Mouse (Mus musculus): ENCODE measurements around the gene Nipa1.
A peak's percentile ranks its signal among the peaks of the same experiment; 100 is the strongest.

Nipa1 gene

GRCm38 (mm10) chr7:56010318-56011017, 9.3 kb downstream of the Nipa1 start:
- no peak for DNase-seq (ENCODE audit: low spot score)

DNA sequence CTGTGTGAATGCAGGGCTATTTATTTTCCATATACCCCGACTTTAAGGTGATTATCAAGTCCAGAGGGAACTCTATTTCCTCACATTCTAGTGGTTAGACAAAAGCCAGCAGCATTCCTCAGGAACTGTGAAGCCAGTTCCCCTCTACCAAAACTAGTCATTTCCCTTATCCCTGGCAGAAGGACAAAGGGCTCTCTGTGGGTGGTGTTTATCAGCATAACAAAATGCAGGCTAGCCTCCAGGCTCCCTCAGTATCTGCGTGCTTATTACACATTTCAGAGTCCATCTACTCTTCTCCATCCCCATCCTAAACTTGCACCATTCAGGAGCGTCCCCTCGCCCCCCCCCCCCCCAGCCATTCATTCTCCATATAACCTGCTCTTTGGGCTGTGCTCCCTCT, 20.8 kb downstream of the Nipa1 start:
- DNase-seq (ENCODE audit: low spot score), result no peak

DNA sequence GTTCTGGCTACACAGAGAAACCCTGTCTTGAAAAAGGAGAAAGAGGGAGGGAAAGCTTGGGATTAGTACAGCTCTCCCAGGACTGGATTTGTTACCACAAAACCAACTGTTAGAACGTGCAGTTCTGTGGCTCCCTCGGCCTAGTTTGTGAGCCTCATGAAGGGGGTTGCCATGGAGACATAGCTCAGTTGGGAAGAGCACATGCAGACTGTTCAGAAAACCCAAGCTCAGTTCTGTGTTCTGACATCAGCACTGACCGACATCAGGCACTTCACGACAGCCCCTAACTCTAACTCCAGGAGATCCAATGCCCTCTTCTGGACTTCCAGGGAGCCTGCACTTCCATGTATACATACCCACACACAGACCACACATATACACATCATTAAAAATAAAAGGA, 24.7 kb downstream of the Nipa1 start:
- no peak for DNase-seq (ENCODE audit: low spot score)

DNA sequence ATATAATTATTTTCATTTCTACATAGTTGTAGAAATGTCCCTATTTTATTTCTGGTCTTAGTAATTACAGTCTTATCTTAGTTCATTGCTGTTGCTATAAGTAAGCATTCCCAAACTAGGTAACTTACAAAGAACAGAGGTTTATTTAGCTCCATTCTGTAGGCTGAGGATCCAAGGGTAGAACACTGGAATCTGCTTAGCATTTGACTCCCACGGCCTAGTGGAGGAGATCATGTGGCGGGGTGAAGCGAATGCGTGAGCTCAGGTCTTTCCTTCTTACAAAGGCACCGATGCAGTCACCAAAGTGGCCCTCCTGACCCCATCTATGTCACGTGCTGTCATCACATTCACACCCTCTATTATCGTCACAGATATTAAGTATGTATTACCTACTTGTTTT, 27.9 kb downstream of the Nipa1 start:
- no peak for DNase-seq (ENCODE audit: low spot score)

DNA sequence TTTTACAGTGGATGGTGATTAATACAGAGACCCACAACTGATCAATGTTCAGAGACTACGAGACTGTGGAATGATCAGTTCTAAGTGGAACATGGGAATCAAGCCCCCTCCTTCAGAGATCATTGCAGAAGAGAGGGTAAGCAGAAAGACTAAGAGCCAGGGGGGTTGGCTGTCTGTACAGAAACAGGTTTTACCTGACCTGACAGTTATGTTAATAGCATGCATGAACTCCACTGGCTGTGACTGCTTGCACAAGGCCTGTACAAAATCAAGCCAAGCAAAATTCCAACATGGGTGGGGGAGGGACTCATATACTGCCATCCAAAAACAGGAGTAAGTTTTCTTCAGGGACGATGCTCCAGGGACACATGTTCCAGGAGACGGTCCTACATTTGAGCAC, 28.6 kb downstream of the Nipa1 start:
- no peak for DNase-seq (ENCODE audit: low spot score)

DNA sequence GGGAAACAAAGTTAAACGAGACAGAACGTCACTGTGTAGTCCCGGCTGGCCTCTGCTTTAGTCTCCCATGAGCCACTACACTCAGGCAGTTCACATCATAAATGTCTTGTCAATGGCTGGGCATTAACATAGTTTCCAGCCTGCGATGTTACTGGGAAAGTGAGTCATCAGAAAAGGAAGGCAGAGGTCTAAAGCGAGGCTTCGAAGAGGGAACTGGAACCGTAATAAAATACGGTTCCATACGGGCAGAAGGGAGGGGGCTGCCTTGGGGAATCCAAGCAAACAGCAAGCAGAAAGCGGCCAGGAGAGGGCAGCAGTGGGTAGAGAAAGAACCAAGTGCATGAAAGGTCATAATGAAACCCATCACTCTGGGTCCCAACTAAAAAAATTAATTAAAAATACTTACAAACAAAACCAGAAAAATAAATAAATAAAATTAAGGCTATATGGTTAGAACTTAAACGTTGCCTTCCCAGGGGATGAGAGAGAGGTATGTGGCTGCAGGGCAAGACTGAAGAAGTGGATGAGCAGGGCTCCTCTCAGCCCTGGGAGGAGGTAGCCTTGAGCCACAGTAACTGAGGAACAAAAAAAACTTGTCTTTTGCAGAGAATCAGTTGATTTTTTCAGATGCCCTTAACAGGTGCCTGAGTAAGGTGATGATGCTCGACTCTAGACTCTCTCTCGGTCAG, 33.1 kb downstream of the Nipa1 start:
- DNase-seq (ENCODE audit: low spot score), result peak; percentile 45

DNA sequence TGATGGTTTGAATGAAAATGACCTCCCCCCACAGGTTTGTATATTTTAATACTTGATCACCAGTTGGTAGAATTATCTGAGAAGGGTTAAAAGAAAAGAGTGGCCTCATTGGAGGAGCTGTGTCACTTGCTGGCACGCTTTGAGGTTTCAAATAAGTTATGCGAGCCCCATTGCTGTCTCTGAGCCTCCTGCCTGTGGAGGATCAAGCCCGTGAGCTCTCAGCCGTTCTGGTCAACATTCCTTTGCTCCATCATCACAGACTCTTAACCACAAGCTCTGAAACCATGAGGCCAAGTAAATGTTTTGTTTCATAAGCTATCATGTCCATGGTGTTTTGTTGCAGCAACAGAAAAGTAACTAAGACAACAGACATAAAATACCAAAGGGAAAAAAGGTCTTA, 35.0 kb downstream of the Nipa1 start:
- no peak for DNase-seq (ENCODE audit: low spot score)

- no peak for DNase-seq (ENCODE audit: low spot score)
These were observed 36.6 kb downstream of the Nipa1 start for GRCm38 (mm10) chr7:55983107-55983506.

DNA sequence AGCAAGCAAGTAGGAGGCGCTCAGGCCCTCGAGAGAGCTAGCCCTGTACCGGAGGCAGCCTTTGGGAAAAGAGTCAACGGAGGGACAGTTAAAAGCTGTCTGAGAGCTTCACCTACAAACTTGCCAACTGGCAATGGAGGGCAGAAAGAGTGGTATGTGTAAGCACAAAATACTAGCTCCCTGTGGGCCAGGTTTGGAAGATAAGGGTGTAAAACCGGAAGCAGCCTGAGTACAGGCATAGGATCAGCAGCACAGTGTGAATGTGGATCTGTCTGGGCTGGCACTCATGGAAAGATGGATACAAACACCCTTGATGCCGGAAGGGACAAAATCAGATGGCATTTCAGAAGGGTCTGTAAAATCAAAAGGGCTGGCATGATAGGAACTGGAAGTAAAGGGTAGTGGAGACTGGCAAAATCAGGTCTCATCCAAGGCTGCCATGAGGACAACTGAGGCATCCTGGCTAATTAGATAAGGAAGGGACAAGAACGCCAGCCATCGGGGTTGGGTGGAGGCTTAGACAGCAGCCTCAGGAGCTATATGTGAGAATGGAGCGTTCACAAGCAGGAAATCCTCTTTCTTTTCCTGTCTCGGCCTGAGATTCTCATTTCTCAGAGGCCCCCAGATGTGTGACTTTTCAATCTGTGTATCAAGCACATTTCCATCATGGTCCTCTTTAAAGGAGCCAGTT, 37.6 kb downstream of the Nipa1 start:
- no peak for DNase-seq (ENCODE audit: low spot score)

DNA sequence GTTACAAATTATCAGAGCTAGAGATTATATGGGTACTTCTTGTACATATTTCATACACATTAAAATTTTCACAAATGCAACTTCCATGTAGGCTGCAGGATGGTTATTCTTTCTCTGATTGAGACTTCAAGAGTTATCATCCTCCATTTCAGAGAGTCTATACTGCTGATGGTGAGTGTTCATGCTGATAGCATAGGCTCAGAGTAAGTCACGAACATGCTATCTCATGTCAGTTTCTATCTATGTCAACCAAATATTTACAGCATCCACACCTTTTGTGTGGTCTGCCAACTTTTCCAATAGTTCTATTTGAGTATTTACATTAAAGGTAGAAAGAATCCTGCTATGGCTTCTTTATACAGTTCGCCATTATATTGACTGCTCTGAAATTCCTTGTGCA, 38.2 kb downstream of the Nipa1 start:
- DNase-seq (ENCODE audit: low spot score), result no peak

GRCm38 (mm10) chr7:55974429-55974828, 45.3 kb downstream of the Nipa1 start:
- DNase-seq (ENCODE audit: low spot score), result no peak

DNA sequence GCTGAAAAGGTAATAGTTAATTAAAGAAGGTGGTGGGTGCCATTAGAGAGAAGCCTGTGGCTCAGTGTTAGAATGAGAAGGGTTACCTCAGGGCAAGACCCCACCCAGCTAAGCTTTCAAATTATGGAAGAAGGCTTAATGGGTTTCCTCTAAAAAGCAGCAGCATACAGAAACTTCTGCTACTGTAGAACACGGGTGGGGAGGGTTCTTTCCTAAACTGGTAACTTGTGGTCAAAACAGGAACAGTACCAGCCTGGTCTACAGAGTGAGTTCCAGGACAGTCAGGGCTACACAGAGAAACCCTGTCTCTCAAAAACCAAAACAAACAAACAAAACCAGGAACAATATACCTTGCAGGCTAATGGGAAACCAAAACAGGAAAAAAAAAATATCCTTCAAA, 50.3 kb downstream of the Nipa1 start:
- DNase-seq (ENCODE audit: low spot score), result no peak

DNA sequence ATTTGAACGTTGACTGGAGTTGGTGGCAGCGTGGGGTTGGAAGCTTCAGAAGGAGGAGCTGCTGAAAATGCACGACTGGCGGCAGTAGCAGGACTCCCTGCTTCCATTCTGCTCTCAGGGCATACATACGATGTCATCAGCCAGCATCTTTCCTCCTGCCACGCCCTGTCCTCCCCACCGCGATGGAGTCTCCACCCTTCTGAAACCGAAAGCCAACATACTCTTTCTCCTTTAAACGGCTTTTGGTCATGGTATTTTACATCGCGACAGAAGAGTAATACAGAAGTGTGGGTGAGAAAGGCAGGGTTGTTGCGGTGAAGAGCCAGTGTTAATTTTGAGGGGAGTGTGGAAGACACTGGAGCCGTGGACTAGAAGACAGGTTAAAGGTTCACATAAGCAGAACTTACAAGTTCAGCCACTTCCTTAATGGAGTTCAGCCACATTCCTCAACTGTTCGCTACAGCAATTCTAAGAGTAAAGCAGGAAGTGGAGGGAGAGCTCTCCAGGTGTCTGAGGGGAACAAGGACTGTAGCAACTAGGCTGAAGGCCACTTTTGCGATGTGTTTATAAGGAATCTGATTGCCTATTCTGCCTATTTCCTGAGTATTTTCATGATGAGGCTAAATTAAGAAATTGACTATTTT, 51.4 kb downstream of the Nipa1 start:
- peak; percentile 31 for DNase-seq (ENCODE audit: low spot score)

DNA sequence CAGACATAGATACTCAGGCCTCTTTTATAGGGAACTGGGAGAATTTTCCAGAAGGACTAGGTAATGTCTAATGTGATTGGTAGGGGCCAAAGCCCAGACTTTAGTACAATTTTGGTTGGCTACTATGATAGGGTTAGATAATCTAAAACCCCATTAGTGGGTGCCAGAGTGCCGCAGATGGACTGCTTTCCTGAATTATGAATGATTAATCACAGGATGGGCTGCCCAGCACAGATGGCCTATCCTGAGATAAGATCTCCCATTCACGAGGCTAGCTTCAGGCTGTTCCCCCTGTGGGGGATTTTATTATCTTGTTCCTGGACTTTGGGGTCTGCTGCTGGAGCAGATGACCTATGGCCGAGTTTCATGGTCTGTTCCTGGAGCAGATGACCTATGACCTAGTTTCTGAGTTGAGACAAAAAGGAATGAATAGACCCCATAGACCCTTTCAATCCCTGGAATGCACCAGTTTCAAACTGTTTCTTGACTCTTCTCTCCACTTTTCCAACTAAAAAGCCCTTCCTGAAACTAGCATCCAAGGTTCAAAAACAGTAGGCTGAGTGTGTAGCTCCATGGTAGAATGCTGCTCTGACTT, 52.8 kb downstream of the Nipa1 start:
- no peak for DNase-seq (ENCODE audit: low spot score)

GRCm38 (mm10) chr7:55962004-55962908, 57.5 kb downstream of the Nipa1 start, which contains the start of gene Nipa2:
TSS of gene Nipa2 (minus strand) at chr7:55962476.
- DNase-seq (ENCODE audit: low spot score), result peak; percentile 92

- DNase-seq (ENCODE audit: low spot score), result no peak
These were observed 59.2 kb downstream of the Nipa1 start for GRCm38 (mm10) chr7:55960506-55960905.

- DNase-seq (ENCODE audit: low spot score), result no peak
These were observed 60.0 kb downstream of the Nipa1 start for GRCm38 (mm10) chr7:55959801-55960200.

GRCm38 (mm10) chr7:55957916-55958315, 61.8 kb downstream of the Nipa1 start:
- no peak for DNase-seq (ENCODE audit: low spot score)

GRCm38 (mm10) chr7:55957178-55957577, 62.6 kb downstream of the Nipa1 start:
- no peak for DNase-seq (ENCODE audit: low spot score)

GRCm38 (mm10) chr7:55956054-55956453, 63.7 kb downstream of the Nipa1 start:
- DNase-seq (ENCODE audit: low spot score), result no peak

GRCm38 (mm10) chr7:55938341-55938740, 81.4 kb downstream of the Nipa1 start:
- no peak for DNase-seq (ENCODE audit: low spot score)

All from spleen, adult 12 weeks (tissue).